Mouse (Mus musculus): ENCODE data around the gene Gm10801. TPM values are rescaled to one million over a fixed set of nuclear protein-coding genes. Genes with fewer than 3 reads are reported as not detected.
"Not testable (repeated sequence)": the region's sequence is repeated elsewhere in the genome, so short reads cannot be mapped to it uniquely, and the experiment has no call there.

The Gm10801 gene
- 1.8 and 272 TPM in 2 replicates for polyA plus RNA-seq (2015; fragmentation: Nextera tagmentation; extraction: Ambion mirVana)

DNA sequence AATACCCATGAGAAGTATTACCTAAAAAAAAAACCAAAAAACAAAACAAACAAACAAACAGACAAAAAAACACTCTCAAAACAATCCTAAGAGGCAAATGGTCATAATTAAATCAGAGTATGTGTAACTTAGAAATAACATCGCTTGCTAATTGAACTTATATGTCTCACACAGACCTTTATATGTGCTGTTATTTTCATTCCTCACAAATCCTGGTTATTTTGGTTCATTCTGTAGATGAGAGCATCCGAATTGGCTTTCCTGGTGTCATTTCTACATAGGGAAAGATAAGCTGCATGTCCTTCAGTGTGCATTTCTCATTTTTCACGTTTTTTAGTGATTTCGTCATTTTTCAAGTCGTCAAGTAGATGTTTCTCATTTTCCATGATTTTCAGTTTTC is at the start of gene Gm10801:
Gene Gm10801, plus strand, starts transcription at position 301 of the 400 bp plus-strand sequence.
- not testable (repeated sequence) for ATAC-seq (ENCODE audit: low FRiP score, low TSS enrichment); H3K4me3 ChIP-seq (ENCODE audit: low read depth, low read length); H3K9ac ChIP-seq (ENCODE audit: low read length); H3K27me3 ChIP-seq (ENCODE audit: control insufficient read depth, insufficient read depth, low read length); H3K9me3 ChIP-seq (ENCODE audit: control insufficient read depth, low read length); H3K4me2 ChIP-seq (replicated peaks; ENCODE audit: low read depth); H3K27ac ChIP-seq (replicated peaks); H3K36me3 ChIP-seq (ENCODE audit: control insufficient read depth, insufficient read depth, low read length); H3K4me1 ChIP-seq (replicated peaks; ENCODE audit: control insufficient read depth, insufficient read depth); DNase-seq (ENCODE audit: low spot score)
- WGBS = 70% methylated on average over 4 of the region's 5 CpGs

DNA sequence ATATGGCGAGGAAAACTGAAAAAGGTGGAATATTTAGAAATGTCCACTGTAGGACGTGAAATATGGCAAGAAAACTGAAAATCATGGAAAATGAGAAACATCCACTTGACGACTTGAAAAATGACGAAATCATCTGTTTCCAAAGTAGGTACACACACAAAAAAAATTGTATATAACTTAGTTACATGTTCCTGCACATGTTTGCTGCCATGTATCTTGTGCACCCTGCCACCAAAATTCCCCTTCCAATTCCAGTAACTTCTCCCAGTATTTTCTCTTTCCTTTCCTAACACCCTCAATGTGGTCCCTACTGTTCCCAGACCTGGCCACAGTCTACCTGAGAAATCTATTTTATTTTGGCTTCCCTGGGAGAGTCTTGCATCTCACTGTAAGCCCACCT is 5.2 kb downstream of the Gm10801 start, which contains the start of gene Gm10800:
Gene Gm10800, minus strand, starts transcription at position 101 of the 400 bp plus-strand sequence.
- not testable (repeated sequence) for H3K9ac ChIP-seq (ENCODE audit: low read length); DNase-seq (ENCODE audit: low spot score)
- whole genome bisulfite sequencing = 84% methylated on average over 4 of the region's 4 CpGs

DNA sequence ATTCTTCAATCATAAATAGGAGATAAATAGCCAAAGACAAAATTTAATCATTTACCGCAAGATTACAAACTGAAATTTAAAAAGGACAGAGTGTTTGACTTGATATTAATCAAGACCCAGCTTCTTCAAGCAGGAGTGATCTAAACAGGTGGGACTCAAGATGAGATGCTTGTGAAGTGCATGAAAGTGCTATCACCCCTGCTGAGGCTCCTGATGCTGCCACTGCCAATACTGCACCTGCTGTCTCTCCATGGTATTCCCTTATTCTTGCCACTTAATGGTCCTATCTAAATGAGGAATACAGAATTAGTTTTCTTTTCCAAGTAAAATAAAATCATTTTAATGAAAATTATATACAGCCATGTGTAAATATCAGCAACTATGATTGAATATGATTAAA is 35.5 kb downstream of the Gm10801 start:
- Histone ChIP-seq H3K27ac (replicated peaks) (no peak overlapping the region), H3K27me3 (ENCODE audit: control insufficient read depth, insufficient read depth, low read length) (no peaks in the 10 kb centered on the region), H3K9ac (ENCODE audit: low read length) (no peak overlapping the region), H3K9me3 (ENCODE audit: control insufficient read depth, low read length) (no peaks in the 10 kb centered on the region), H3K36me3 (ENCODE audit: control insufficient read depth, insufficient read depth, low read length) (no peaks in the 10 kb centered on the region), H3K4me2 (replicated peaks; ENCODE audit: low read depth) (no peak overlapping the region), H3K4me1 (replicated peaks; ENCODE audit: control insufficient read depth, insufficient read depth) (no peaks in the 10 kb centered on the region), H3K4me3 (ENCODE audit: low read depth, low read length) (no peak overlapping the region)
- DNase-seq (ENCODE audit: low spot score) (no peak), ATAC-seq (ENCODE audit: low FRiP score, low TSS enrichment) (no peak)
- TF ChIP-seq CTCF (IDR thresholded peaks at IDR 0.05; ENCODE audit: low read depth) (no peak), EP300 (optimal IDR thresholded peaks at IDR 0.05) (no peak)
- WGBS = 98% methylated on average over 1 of the region's 1 CpGs

More for the DNA sequence above, 5.2 kb downstream of the Gm10801 start, which contains the start of gene Gm10800:
- H3K4me3 ChIP-seq (ENCODE audit: low read depth, low read length); H3K4me1 ChIP-seq (replicated peaks; ENCODE audit: control insufficient read depth, insufficient read depth); ATAC-seq (ENCODE audit: low FRiP score, low TSS enrichment); H3K36me3 ChIP-seq (ENCODE audit: control insufficient read depth, insufficient read depth, low read length); H3K27me3 ChIP-seq (ENCODE audit: control insufficient read depth, insufficient read depth, low read length); H3K9me3 ChIP-seq (ENCODE audit: control insufficient read depth, low read length); H3K4me2 ChIP-seq (replicated peaks; ENCODE audit: low read depth); H3K27ac ChIP-seq (replicated peaks): not testable (repeated sequence)

Other genes with a start within 250 kb of the Gm10801 start
- 9.0 and 1,197 TPM in 2 replicates for gene Gm10800, start 5.1 kb downstream of the Gm10801 start, polyA plus RNA-seq (2015; fragmentation: Nextera tagmentation; extraction: Ambion mirVana)

Data from stomach, postnatal 0 days (tissue).